Mouse (Mus musculus) hematopoietic multipotent progenitor cell, adult 10-12 weeks (in vitro differentiated cells): ENCODE measurements around the gene Gm2042. TPM values are rescaled to one million over a fixed set of nuclear protein-coding genes. Genes with fewer than 3 reads are reported as not detected.

ENCODE experiments used
- polyA plus RNA-seq: library from polyadenylated mRNA; stranded (reverse); fragments of >175 nt; gene quantifications from 2 replicates; pipeline ENCODE4 v1.2.3, GENCODE M21; 2012; ENCODE audit warnings: low replicate concordance

Gm2042 gene
- polyA plus RNA-seq, result 0.21 TPM in 1 of 2 replicates, not detected in the other

GRCm38 (mm10) chr12:87953780-87954179 is at the start of gene Gm2042:
TSS of gene Gm2042 (plus strand) at chr12:87954080.

GRCm38 (mm10) chr12:87919721-87920120 is 34.2 kb upstream of the Gm2042 start, which contains the start of gene Gm2035:
TSS of gene Gm2035 (minus strand) at chr12:87919857.

Other genes starting within 250 kb of the Gm2042 start
- gene Gm21319, start 178.3 kb upstream of the Gm2042 start, polyA plus RNA-seq, result not detected in 2 replicates
- not detected in 2 replicates for gene Gm21936, start 158.6 kb upstream of the Gm2042 start, polyA plus RNA-seq
- gene BB287469, start 137.5 kb upstream of the Gm2042 start, polyA plus RNA-seq, result not detected in 2 replicates
- gene Gm2001, start 111.7 kb upstream of the Gm2042 start, polyA plus RNA-seq, result not detected in 2 replicates
- not detected in 2 replicates for gene Gm2016, start 80.0 kb upstream of the Gm2042 start, polyA plus RNA-seq
- not detected in 2 replicates for gene Gm2022, start 58.7 kb upstream of the Gm2042 start, polyA plus RNA-seq
- gene Gm2035, start 34.2 kb upstream of the Gm2042 start, polyA plus RNA-seq, result not detected in 2 replicates
- not detected in 2 replicates for gene Gm2075, start 57.8 kb downstream of the Gm2042 start, polyA plus RNA-seq
- gene Gm6803, start 64.7 kb downstream of the Gm2042 start, polyA plus RNA-seq, result not detected in 2 replicates
- not detected in 2 replicates for gene Gm2056, start 72.9 kb downstream of the Gm2042 start, polyA plus RNA-seq
- gene Gm16368, start 129.6 kb downstream of the Gm2042 start, polyA plus RNA-seq, result not detected in 2 replicates
- gene Gm10436, start 228.0 kb downstream of the Gm2042 start, polyA plus RNA-seq, result not detected in 2 replicates